Mouse (Mus musculus): ENCODE data around the gene Cadm1. TPM values are rescaled to one million over a fixed set of nuclear protein-coding genes. Genes with fewer than 3 reads are reported as not detected.

Gene Cadm1
- total RNA-seq, 2 experiments from 2014 or later, result 7.4 to 10.7 TPM

- DNase-seq, result no peak
Measured at GRCm38 (mm10) chr9:47548916-47549315, 18.9 kb downstream of the Cadm1 start.

DNA sequence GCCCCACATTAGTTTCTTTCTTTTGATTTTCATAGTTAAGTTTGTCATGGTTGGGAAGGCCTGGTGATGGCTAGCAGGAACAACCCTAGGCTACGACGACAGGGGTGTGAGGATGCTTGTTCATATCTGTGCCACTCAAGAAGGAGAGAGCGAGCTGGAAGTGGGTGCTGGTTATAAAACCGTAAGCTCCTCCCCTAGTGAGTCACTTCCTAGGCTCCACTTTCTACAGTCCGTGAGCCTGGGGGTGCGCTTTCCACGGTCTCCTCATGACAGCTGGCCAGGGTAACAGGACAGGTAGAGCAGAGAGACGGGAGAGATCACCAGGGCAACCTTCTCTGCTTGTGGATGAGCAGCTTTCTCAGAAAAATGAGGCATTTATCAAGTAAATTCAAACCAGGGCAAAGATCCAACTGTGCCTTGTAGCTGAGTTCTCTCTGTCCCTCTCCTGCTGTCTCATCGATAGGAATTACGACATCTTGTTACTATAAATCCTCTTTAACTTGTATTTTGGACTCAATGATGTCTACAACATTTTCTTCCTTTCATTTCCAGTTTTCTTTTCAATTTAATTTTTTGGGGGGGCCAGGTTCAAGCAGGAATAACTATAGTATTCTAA lies 23.1 kb downstream of the Cadm1 start:
- DNase-seq, result no peak

DNA sequence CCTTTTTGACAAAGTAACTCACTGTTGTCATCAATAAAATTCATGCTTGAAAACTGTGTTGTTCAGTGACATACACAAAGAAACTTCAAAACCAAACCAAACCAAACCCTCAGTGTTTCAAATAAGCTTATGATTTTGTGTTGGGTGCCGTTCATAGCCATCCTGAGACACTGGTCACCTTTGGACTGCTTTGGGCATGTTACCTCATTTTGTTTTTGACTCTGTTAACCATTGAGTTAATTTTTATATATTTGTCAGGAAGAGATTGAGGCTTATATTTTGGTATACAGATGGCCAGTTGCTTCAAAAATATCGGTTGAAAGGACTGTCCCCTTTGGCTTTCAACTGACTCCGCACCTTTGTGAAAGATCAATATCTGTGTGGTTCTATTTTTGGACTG lies 30.8 kb downstream of the Cadm1 start:
- DNase-seq, result no peak

DNA sequence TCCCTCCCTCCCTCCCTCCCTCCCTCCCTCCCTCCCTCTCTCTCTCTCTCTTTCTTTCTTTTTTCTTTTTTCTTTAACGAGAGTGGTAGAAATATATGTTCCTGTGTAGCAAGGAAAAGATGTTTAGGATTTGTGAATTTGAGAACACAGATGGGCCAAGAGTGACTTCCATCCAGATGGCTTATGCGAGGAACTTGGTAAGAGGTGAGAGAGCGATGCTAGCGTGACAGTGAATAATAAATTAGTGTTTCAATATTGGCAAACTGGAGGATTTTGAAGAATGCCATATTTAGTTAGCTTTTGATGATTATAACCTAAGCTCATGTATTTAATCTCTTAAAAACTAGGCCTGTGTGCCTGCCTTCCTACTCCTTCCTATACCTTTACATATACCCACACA lies 31.6 kb downstream of the Cadm1 start:
- no peak for DNase-seq

GRCm38 (mm10) chr9:47565088-47565487 lies 35.1 kb downstream of the Cadm1 start:
- DNase-seq, result no peak

GRCm38 (mm10) chr9:47567873-47568272 lies 37.9 kb downstream of the Cadm1 start:
- no peak for DNase-seq

- DNase-seq, result no peak
Measured at GRCm38 (mm10) chr9:47570184-47570583, 40.2 kb downstream of the Cadm1 start.

GRCm38 (mm10) chr9:47571461-47571860 lies 41.5 kb downstream of the Cadm1 start:
- DNase-seq, result no peak

DNA sequence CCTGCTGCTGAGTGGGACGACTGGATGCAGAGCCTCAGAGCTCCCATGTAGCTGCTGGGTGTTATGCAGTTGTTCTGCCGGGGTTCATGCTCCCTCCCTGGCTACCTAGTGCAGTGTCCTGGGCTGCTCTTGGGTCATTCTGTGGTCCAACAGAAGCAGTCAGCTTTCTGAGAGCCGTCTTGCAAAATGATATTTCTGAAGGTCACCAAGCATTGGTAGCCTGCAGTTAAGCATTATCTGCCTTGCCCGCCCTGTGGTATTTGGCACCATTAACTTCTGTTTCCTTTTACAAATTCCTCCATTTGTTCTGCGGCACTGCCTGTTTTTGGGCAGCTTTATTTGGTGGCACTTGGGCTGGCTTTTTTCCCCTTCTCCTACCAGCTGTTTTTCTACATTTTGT lies 42.2 kb downstream of the Cadm1 start:
- no peak for DNase-seq

- DNase-seq, result no peak
Measured at GRCm38 (mm10) chr9:47573456-47573855, 43.5 kb downstream of the Cadm1 start.

DNA sequence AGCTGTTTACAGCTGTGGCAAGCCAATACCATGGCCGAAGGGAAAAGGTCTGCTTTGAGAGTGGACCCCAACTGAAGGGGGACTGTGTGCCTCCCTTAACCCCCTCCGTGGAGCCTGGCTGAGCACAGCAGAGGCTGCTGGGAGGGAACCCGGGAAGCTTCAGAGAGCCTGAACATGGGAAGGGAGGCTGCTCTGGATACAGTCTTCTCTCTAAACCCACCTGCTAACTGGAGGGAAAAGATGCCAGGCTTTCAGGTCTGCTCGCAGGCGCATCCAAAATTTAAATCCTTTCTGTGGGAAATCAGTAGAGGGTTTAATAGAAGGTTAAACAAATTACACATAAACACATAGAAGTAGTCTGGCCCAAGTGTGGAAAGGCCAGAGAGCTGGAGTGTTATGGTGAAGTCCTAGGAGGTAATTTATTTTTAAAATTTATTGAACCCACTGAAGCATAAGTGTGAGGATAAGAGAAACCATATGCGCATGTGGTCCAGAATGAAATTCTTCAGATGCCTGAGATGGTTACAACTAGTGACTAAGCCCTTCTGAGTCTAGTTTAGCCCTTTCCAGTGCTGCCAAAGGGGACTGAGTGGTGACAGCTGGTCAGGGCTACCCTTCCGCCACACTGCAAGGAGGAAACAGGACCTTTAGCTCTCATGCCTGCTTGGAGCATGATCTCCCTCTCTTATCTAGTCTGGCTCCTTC lies 44.9 kb downstream of the Cadm1 start:
- DNase-seq, result no peak

DNA sequence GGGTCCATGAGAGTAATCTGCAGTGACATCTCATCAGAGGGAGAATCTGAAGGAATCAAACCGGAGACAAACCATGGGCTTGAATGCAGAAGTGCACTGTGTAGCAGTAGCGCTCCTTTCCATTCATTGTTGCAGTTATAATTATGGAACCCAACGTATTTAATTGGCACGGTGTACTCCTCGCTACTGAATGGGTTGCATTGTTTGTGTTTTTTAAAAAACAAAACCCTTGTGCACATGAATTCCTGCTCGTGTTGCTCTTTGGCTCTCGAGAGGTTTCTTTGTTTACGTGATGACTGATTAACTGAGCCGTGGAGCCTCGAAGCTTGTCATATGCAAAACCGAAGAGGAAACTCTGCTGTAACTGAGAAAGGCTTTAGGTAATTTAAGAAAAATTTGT lies 45.8 kb downstream of the Cadm1 start:
- DNase-seq, result no peak

GRCm38 (mm10) chr9:47579464-47579863 lies 49.5 kb downstream of the Cadm1 start:
- DNase-seq, result no peak

GRCm38 (mm10) chr9:47581576-47582365 lies 51.8 kb downstream of the Cadm1 start:
- no peak for DNase-seq

GRCm38 (mm10) chr9:47583241-47583640 lies 53.3 kb downstream of the Cadm1 start:
- no peak for DNase-seq

GRCm38 (mm10) chr9:47586176-47586575 lies 56.2 kb downstream of the Cadm1 start:
- no peak for DNase-seq

- DNase-seq, result no peak
Measured at GRCm38 (mm10) chr9:47586839-47587238, 56.9 kb downstream of the Cadm1 start.

DNA sequence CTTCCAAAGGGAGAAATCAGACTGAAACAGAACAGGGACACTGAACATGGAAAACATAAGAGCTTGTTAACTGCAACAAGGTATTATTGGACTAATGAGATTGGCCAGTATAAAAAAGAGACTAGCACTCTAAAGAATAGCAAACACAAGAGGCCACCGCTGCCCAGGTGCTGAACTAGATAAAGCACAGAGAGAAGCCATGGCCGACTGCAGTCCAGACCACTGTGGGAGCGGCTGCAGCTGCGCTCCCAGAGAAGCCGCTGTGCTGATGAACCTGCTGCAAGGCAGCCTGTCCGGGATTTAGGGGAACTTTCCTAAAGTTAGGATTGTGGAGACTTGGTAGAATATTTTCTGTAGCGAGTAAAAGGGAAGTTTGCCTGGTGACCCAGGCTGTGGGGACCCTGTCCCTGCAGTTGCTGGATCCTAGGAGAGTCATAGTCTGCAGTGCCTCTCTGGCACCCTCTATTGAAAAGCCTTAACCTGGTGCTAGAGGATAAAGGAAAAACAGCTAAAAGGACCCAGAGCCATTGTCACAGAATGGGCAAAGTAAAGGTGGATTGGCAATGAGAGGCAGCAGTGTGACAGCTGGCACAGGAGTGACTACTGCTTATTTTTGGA lies 57.7 kb downstream of the Cadm1 start:
- DNase-seq, result peak; percentile 14

DNA sequence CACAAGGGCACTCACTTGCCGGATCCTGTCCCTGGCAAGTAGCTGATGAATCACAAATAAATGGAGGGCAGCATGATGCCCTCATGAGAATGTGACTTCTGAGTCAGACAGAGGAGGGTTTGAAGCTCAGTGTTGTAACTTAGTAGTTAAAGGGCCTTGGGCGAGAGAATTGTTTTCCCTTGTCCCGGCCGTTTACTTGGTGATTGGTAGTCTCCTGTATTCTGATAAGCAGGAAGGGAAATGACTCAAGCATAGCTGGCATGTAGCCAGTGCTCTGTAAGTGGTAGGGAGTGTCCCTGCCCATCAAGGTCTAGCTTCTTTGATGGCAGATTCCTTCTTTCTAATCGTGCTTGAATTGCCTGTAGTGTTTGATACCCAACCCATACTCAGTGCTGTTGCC lies 59.9 kb downstream of the Cadm1 start:
- no peak for DNase-seq

DNA sequence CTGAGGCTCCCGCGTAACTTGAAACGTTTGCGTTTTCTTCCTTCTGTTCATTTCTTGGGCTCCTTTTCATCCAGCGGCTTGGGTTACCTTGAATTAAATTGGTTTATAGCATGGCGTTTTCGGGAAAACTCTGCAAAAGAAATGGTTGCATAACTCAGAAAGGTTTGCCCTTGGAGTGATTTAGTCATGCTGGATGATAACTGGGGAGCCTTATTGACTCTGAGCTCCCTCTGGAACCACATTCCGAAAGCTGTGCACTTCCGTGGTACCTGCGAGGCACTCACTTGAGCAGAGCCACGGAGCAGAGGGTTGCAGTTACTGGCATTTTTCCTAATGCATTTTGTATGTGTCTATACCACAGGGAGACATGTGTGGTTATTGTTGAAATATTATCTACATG lies 71.6 kb downstream of the Cadm1 start:
- DNase-seq, result no peak

- no peak for DNase-seq
Measured at GRCm38 (mm10) chr9:47603971-47604370, 74.0 kb downstream of the Cadm1 start.

DNA sequence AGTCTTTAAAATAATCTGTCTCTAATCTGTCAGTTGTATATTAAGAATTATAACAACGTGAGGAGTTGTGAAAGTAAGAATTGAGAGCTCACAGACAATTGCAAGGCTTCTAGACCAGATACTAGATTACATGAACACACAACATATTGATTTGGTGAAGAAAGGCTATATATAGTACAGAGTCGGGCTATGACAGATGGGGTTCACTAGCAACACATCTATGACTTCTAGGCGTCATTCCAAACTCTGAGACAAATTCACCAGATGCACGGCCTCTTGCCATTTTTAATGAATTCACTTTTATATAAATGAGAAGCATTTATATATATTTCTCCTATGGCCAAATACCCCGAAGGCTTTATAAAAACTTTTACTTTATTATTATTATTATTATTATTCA lies 75.7 kb downstream of the Cadm1 start:
- DNase-seq, result no peak

DNA sequence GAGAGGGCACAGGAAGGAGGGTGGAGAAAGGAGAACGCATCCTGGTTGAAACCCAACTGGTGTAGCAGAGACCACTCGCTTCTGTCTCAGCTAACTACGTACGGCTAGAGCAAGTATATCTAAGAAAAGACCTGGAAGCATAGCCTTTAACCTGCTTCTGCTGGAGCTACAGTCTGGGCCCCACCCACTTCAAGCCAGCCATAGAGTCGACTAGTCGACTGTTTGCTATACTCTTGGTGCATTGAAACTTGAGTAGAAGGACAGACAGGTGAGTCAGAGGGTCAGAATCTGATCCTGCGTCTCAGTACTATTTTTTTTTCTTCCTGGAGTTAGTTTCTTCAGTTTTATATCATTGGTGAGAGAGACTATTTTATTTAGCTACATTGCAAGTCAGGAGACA lies 78.5 kb downstream of the Cadm1 start:
- no peak for DNase-seq
